Mouse (Mus musculus): ENCODE results near the gene Etfdh. TPM values are rescaled to one million over a fixed set of nuclear protein-coding genes. Genes with fewer than 3 reads are reported as not detected.

Etfdh gene
- 100 to 1,000 TPM; 538 to 541 TPM for total RNA-seq (2021)

DNA sequence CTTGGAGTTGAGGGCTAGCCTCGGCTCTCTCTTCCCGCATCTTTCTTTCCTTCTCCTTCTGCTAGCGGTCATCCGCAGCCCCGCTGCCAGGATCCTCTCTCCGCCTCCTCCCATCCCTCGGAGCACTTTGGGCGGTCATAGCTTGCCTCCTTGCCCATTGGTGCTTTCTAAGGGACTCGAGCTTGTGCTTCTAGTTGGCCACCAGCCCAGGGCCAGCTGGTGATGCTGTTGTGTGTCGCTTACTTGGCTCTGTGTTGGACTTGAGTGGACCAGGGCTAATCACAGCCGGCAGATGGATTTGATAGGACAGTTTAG, at the start of gene Etfdh:
Gene Etfdh (minus strand): TSS at position 85 of the 315 bp plus-strand sequence.
- intact Hi-C loops (cut with DNase I) = no loop called here
- peak; percentile 84 to 87 for DNase-seq

- intact Hi-C loops (cut with DNase I) = no loop called here
- no peak for DNase-seq
Observed at GRCm38 (mm10) chr3:79676411-79676810, 47.1 kb upstream of the Etfdh start.

DNA sequence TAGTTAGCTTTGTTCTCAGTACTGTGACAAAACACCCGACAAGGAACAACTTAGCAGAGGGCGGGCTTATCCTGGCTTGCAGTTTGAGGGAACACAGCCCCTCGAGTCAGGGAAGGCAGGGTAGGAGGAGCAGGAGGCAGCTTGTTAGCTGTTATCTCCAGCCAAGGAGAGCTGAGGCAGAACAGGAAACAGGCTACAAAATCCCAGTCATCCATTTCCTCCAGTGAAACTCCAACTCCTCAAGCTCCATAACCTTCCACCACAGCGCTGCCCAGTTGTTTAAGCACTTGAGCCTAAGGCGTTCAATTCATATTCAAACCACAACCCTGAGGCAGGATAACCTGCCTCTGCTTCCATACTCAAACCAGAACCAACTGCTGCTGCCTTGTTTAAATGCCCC, 45.3 kb upstream of the Etfdh start:
- intact Hi-C loops (cut with DNase I) = no loop called here
- DNase-seq = no peak

GRCm38 (mm10) chr3:79673082-79673481, 43.8 kb upstream of the Etfdh start:
- DNase-seq = peak; percentile 70 to 83
- intact Hi-C loops (cut with DNase I) = loop anchor here (1.0 kb wide), 1 partner anchor 136 kb away; no protein-coding TSS in a partner anchor

- intact Hi-C loops (cut with DNase I) = loop anchor here (1.0 kb wide), 1 partner anchor 72 kb away; no protein-coding TSS in a partner anchor
- no peak for DNase-seq
Observed at GRCm38 (mm10) chr3:79672188-79672587, 42.9 kb upstream of the Etfdh start.

DNA sequence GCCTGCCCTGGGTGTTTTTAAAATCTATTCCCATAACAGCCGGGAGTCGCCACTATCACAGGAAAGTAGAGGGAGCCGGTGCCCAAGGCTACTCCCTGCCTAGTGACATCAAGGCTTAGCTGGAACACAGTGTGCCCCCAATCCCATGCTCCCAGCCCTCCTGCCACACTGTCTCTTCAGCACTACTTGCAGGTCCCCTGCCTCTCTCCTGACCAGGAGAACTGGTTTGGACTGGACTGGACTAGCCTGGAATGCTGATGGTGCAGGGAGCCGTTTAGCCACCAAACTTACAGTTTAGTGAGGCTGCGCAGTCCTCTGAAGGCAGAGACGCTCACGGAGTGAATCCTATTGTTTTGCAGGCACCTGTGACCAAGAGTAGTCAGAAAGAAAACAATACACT, 41.3 kb upstream of the Etfdh start:
- intact Hi-C loops (cut with DNase I) = no loop called here
- no peak for DNase-seq

GRCm38 (mm10) chr3:79664787-79665408, 35.6 kb upstream of the Etfdh start:
- intact Hi-C loops (cut with DNase I) = loop anchor here (2.0 kb wide), 1 partner anchor 144 kb away; no protein-coding TSS in a partner anchor

GRCm38 (mm10) chr3:79656682-79657081, 27.4 kb upstream of the Etfdh start:
- no peak for DNase-seq

More at GRCm38 (mm10) chr3:79664787-79665408, 35.6 kb upstream of the Etfdh start:
- peak; percentile 55 to 78 for DNase-seq

DNA sequence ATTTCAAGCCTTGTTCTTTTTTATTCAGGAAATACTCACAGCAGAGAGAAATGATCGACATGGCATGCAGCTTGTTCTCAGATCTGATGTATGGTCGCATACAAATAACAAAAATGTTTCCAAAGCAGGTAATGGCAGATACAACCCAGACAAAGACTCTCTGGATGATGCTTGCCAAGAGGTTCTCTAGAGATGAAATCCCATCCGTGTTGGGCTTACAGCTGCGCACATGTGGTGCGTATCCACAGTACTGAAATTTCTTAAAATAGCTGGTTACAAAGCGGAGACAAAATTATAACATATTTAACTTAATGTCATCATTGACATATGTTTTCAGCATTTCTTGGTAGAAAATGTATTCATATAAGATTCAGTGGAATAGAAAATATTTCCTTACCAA, 22.8 kb upstream of the Etfdh start:
- intact Hi-C loops (cut with DNase I) = no loop called here
- DNase-seq = no peak

More at GRCm38 (mm10) chr3:79656682-79657081, 27.4 kb upstream of the Etfdh start:
- intact Hi-C loops (cut with DNase I) = no loop called here

GRCm38 (mm10) chr3:79628561-79629415, 512 bp downstream of the Etfdh start, which contains the start of gene 4930579G24Rik:
TSS of gene 4930579G24Rik (plus strand) at chr3:79629079.
- peak; percentile 96 to 98 for DNase-seq
- intact Hi-C loops (cut with DNase I) = no loop called here

DNA sequence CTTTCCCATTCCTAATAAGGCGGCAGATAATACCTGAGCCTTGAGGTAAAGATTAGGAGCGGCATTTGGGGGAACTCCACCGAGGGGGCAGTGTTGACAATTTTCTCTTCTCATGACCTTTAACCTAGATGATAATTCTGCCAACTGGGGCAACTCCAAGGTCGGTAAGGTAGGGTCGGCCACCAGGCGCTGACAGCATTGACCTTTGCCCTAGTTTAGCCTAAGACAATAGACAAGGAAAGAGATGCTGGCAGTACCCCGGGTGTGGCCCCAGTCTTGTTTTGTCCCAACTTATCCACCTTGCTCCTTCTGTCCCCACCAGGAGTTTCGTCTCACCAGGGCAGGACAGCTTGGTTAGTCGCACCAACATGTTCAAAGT, 1.1 kb downstream of the Etfdh start:
- peak in 1 of 2 experiments; percentile 82 for DNase-seq
- intact Hi-C loops (cut with DNase I) = no loop called here

GRCm38 (mm10) chr3:79627484-79628181, 1.7 kb downstream of the Etfdh start:
- intact Hi-C loops (cut with DNase I) = no loop called here
- DNase-seq = peak in 1 of 2 experiments; percentile 7

GRCm38 (mm10) chr3:79609886-79610285, 19.4 kb downstream of the Etfdh start:
- no peak for DNase-seq
- intact Hi-C loops (cut with DNase I) = no loop called here

GRCm38 (mm10) chr3:79595468-79595867, 33.8 kb downstream of the Etfdh start:
- DNase-seq = peak; percentile 15 to 51
- intact Hi-C loops (cut with DNase I) = no loop called here

DNA sequence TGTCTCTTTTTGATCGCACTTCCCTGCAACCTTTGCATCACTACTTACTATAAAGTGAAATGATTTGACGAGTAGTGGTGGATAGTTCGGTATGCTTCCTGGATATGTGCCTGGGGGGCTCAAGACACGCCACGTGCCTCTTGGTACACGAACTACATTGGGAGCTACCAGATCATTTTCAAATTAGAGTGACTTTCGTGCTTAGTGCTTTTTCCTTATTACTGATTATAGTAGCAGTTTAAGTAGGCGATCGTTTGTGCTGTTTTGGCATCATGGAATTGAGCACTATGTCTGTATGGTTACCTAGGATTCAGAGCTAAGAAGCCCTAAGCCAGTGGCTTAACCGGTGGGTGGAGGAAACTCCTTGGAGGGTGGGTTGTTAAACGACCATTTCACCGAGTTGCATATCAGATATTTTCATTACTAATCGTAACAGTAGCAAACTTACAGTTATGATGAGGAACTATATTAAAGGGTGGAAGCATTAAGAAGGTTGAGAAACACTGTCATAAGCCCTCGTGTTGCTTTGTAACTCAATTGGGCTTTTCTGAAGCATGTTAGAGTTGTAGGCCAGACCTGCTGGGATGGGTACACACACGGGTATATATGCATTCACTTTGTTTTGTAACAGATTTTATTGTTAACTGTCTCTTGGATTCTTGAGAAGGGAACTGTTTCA, 37.4 kb downstream of the Etfdh start:
- intact Hi-C loops (cut with DNase I) = no loop called here
- no peak for DNase-seq

DNA sequence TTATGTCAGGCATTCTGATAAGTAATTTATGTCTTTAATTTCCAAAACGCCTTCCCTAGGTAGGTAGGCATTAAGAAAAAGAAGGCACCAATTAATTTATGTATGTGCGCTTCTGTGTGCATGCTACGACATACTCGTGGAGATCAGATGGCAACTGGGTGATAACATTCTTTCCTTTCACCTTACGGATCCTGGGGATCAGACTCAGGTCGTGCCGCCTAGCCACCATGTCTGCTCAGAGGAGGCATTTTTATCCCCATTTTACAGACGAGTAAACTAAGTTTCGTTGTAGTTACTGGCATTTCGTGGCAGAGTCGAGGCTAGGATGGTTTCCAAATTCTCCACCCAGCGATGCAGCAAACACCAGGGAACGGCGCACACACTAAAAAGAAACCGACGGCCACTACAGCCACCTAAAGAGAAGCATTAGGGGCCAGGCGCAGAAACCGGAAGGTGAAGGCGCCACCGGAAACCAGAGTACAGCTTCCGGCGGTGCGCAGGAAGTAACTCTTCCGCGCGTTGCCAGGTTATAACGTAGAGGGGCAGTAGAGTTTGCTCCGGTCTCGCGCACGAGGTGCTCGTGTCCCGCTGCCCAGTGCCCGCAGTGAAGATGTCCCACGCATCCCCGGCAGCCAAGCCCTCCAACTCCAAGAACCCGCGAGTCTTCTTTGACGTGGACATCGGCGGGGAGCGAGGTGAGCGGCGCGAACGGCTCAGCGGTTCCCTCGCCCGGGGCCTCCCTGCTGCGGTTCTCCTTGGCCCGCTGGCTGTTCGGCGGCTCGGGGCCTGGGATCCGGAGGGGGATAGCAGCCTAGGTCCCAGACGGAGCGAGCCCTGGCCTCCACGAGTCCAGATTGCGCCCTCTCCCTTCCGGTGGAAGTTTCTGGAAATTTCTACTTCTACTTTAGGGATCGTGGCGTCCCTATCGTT, 38.2 kb downstream of the Etfdh start, which contains the start of gene Ppid:
Gene Ppid (plus strand): TSS at position 480 of the 930 bp plus-strand sequence.
- intact Hi-C loops (cut with DNase I) = no loop called here

GRCm38 (mm10) chr3:79589671-79590070, 39.6 kb downstream of the Etfdh start:
- no peak for DNase-seq
- intact Hi-C loops (cut with DNase I) = loop anchor here (5.0 to 10.0 kb wide), 3 partner anchors 72 to 485 kb away; partner anchors contain the start of gene Rapgef2

More for the DNA sequence above, 38.2 kb downstream of the Etfdh start, which contains the start of gene Ppid:
- peak; percentile 81 to 83 for DNase-seq

DNA sequence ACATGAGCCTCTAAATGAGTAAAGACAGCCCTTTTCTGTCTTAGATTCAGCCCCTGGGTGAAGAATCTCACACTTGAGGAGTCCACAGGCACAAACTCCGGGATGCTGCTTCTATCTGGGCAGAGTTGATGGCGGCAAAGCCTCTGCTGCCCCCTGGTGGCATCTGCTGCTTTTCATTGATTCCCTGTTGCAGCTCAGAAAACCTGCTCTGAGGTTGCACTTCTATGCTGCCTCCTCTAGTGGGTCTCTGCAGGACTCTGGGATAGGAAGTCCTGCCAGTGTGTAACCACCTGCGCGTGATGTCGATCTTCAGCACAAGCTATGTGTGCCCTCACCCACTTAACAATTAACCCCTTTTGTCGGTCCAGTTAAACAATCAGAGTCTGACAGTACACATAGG, 42.5 kb downstream of the Etfdh start:
- peak; percentile 92 to 95 for DNase-seq
- intact Hi-C loops (cut with DNase I) = loop anchor here (1.0 to 10.0 kb wide), 7 partner anchors 70 to 628 kb away; partner anchors contain the start of gene Rapgef2
